Mouse (Mus musculus) neutrophil, adult 83 days (primary cell): Measurements from ENCODE around the gene Gm5941. TPM values are rescaled to one million over a fixed set of nuclear protein-coding genes. Genes with fewer than 3 reads are reported as not detected.

Source experiments
- total RNA-seq, 2 experiments: library from RNA; stranded (reverse); gene quantifications; one replicate each; pipeline ENCODE4 v1.2.4; 2023

The Gm5941 gene
- total RNA-seq, result not detected

GRCm38 (mm10) chrX:92489649-92490048, at the start of gene Gm5941:
Gene Gm5941 (plus strand): TSS chrX:92489949.

Other genes with a start within 250 kb of the Gm5941 start
- gene Mageb18, start 109.6 kb downstream of the Gm5941 start, total RNA-seq, result not detected